Mouse (Mus musculus): ENCODE measurements at regions not wholly inside any gene's neighbourhood (a gene's known extent, or its start where the extent isn't known, plus 50 kb on each side); places are given as distances from the start of the nearest gene placed in this dataset.

DNA sequence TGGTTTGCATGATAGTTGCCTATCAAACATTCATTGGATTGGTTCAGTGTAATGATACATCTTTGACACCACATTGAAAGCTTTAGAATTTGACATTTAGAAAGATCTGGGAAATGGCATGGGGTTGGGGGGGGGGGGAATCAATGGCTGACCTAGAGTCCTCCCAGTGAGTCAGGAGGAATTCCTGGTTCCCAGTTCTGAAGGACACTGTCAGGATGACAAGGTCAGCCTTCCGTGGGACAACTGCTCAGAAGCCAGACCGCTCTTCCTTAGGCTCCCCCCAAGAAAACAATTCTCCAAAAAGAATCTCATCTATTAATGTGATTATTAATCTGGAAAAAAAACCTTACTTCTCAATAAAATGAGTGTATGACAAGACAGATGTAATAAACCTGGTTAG, 132.1 kb upstream of the Grik3 start:
- intact Hi-C loops (cut with DNase I), result no loop called here
- DNase-seq (ENCODE audit: low spot score in 2 of 2), result no peak

DNA sequence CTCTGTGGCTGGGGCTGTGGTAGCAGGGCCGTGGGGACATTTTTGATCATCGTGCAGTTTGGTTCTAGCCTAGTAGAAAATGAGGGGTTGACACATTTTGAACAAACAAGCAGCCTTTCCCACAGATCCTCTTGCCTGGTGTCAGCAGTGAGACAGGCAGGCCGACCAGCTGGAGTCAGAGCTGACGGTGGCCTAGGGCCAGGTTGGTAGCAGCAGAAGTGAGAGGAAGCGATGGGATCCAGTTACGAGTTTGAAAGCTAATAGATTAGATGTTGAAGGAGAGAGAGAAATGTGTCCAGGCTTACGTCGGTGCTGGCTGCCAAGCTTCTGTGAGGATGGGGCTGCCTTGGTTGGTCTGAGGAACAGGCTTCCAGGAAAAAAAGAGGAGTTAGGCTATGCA, 134.1 kb upstream of the Grik3 start:
- intact Hi-C loops (cut with DNase I), result no loop called here
- peak in 1 of 2 experiments; percentile 15 for DNase-seq (ENCODE audit: low spot score in 2 of 2)

GRCm38 (mm10) chr4:125354742-125355141, 135.8 kb upstream of the Grik3 start:
- DNase-seq (ENCODE audit: low spot score in 2 of 2), result no peak
- intact Hi-C loops (cut with DNase I), result no loop called here

- DNase-seq (ENCODE audit: low spot score in 2 of 2), result no peak
- intact Hi-C loops (cut with DNase I), result no loop called here
Measured at GRCm38 (mm10) chr4:125350056-125350455, 140.4 kb upstream of the Grik3 start.

DNA sequence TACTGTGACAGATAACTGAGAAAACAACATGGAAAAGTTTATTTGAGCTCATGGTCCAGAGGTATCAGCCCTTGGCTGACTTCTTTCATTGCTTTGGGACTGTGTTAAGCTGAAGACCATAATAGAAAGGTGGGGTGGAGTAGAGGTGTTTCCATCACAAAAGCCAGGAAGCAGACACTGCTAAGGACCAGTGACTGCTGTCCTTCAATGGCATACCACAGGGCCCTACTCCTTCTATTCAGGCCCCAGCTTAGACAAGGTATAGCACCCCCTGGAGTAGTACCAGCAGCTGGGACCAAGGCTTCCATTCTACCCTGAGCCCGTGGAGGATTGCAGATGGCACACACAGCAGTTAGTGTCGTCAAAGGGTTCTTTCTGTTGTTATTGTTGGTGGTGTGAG, 151.4 kb upstream of the Grik3 start:
- no peak for DNase-seq (ENCODE audit: low spot score in 2 of 2)
- intact Hi-C loops (cut with DNase I), result no loop called here

- no peak for DNase-seq (ENCODE audit: low spot score in 2 of 2)
Measured at GRCm38 (mm10) chr4:125328806-125329205, 161.7 kb upstream of the Grik3 start.

GRCm38 (mm10) chr4:125324495-125324894, 166.0 kb upstream of the Grik3 start:
- no peak for DNase-seq (ENCODE audit: low spot score in 2 of 2)
- intact Hi-C loops (cut with DNase I), result no loop called here

More at GRCm38 (mm10) chr4:125328806-125329205, 161.7 kb upstream of the Grik3 start:
- intact Hi-C loops (cut with DNase I), result no loop called here

GRCm38 (mm10) chr4:125319343-125319742, 171.2 kb upstream of the Grik3 start:
- intact Hi-C loops (cut with DNase I), result no loop called here
- DNase-seq (ENCODE audit: low spot score in 2 of 2), result no peak

GRCm38 (mm10) chr4:125318293-125318692, 172.2 kb upstream of the Grik3 start:
- intact Hi-C loops (cut with DNase I), result loop anchor here (1.0 kb wide), 1 partner anchor 79 kb away; no protein-coding TSS in a partner anchor
- peak in 1 of 2 experiments; percentile 53 for DNase-seq (ENCODE audit: low spot score in 2 of 2)

GRCm38 (mm10) chr4:125316876-125317275, 173.6 kb upstream of the Grik3 start:
- peak in 1 of 2 experiments; percentile 73 for DNase-seq (ENCODE audit: low spot score in 2 of 2)

GRCm38 (mm10) chr4:125315818-125316217, 174.7 kb upstream of the Grik3 start:
- intact Hi-C loops (cut with DNase I), result loop anchor here (2.0 kb wide), 1 partner anchor 13 kb away; no protein-coding TSS in a partner anchor
- DNase-seq (ENCODE audit: low spot score in 2 of 2), result peak; percentile 39 to 75

More at GRCm38 (mm10) chr4:125316876-125317275, 173.6 kb upstream of the Grik3 start:
- intact Hi-C loops (cut with DNase I), result loop anchor here (2.0 kb wide), 1 partner anchor 14 kb away; no protein-coding TSS in a partner anchor

DNA sequence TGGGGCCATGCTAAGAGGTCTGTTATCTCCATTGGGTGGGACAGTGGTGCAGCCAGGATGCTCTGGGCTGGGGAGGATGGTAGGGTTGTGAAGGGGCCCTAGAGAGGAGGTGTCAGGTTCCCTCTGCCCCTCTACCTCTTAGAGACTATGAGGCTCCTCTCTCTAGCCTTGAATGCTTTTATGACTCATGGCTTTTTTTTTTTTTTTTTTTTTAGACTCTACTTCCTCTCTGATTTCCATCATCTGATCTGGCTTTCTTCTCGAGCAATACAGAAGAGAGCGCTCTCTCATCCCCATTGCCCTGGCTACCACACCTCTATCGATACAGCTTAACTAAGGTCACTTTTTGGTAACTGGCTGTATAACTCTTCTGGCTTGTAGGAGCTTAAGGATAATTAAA, 176.6 kb upstream of the Grik3 start:
- intact Hi-C loops (cut with DNase I), result no loop called here
- no peak for DNase-seq (ENCODE audit: low spot score in 2 of 2)

DNA sequence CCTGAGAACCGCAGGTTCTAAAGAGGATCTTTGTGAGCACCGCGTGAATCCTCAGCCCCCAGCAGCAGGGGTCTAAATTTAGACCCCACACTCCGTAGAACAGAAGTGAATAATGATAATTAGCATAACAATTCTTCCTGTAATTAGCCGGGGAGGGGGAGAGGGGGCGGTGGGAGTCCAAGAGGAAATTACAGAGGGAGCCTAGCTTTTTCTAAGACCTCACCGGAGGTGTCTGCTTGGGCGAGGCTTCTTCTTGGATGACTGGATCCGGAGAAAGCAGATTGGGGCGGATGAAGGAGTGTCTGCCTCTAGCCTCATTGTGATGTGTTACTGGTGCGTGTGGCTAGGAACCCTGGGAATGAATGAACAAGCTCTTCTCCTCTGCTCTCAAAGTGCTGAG, 177.2 kb upstream of the Grik3 start:
- peak in 1 of 2 experiments; percentile 46 for DNase-seq (ENCODE audit: low spot score in 2 of 2)
- intact Hi-C loops (cut with DNase I), result no loop called here

- intact Hi-C loops (cut with DNase I), result loop anchor here (10.0 kb wide), 1 partner anchor 167 kb away; no protein-coding TSS in a partner anchor
- no peak for DNase-seq (ENCODE audit: low spot score in 2 of 2)
Measured at GRCm38 (mm10) chr4:125308171-125308570, 180.5 kb upstream of the Zc3h12a start.

DNA sequence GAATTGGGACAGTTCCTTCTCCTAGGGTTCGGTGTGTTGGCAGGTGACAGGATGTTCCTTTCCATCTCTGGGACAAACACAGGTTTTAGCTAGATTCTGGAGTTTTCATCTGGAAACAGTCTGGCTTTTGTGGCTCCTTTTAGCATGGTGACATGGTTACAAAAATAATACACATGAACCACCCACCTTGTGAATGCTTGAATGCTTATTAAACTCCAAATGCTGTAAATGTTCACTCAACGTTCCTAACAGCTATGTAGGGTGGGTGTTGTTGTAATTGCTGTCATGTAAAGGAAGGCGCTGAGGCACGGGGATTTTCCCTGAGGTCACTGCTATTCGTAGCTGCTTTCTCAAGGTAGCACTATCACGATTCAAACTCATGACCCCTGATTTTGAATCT, 178.1 kb upstream of the Zc3h12a start:
- DNase-seq (ENCODE audit: low spot score in 2 of 2), result peak in 1 of 2 experiments; percentile 48
- intact Hi-C loops (cut with DNase I), result loop anchor here (10.0 kb wide), 1 partner anchor 169 kb away; no protein-coding TSS in a partner anchor

DNA sequence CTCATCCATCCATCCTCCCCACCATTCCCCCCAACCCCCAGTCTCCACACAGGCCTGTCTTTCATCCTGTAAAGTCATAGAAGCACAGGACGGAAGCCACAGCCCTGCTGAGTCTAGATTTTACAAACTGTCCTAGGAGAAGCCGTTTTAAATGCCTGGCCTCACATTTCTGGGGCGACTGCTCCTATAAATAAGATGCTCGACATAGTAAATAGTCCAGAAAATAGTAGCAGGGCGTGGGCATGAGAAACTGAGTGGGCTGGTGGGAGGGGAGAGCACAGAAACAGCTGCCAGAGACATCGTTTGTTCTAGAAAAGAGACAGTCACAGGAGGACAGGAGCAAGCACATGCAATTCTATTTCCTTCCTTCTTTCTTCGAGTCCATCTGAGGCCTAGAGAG, 175.0 kb upstream of the Zc3h12a start:
- DNase-seq (ENCODE audit: low spot score in 2 of 2), result peak in 1 of 2 experiments; percentile 88
- intact Hi-C loops (cut with DNase I), result loop anchor here (1.0 to 10.0 kb wide), 3 partner anchors 14 to 172 kb away; no protein-coding TSS in a partner anchor

DNA sequence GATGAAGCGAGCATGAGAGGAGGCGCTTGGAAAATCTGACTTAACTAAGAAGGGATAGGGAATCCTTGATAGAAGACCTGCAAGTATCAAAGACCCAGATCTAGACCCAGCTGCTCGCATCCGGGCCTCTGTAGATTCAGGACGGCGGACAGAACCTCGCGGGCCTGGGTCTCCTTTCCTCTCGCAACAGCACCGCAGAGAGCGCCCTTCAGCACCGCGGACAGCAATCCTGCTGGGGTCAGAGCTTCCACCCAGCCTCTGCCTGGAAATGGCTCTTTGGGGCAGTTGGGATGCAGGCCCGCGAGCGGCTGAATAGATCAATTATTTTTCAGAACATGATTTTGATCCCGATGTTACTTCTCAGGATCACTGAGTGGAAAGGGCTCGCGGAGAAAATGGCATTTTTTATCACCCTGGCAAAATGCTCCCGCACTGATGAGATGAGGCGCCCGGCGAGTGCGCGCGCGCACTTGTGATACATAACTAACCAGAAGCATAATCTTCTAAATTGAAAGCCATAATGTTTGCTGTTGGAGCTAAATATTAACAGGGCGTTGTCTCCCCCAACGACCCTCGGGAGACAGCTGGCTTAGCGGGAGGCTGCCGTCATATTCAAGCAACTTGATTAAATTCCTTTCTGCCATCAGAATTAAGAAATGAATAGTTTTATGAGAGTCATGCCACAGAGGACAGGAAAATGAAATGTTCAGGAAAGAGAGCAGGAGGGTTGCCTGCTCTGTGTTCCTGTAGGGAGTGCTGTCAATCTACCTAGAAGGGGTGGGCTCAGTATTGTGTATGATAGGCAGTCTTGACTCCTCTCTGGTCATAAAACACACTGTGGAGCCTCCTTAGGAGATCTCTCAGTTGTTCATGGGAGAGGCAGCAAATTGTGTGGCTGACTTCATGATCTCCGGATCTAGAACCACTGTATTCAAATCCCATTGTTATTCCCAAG, 173.1 kb upstream of the Zc3h12a start:
- intact Hi-C loops (cut with DNase I), result loop anchor here (10.0 kb wide), 1 partner anchor 174 kb away; no protein-coding TSS in a partner anchor
- peak in 1 of 2 experiments; percentile 42 for DNase-seq (ENCODE audit: low spot score in 2 of 2)

DNA sequence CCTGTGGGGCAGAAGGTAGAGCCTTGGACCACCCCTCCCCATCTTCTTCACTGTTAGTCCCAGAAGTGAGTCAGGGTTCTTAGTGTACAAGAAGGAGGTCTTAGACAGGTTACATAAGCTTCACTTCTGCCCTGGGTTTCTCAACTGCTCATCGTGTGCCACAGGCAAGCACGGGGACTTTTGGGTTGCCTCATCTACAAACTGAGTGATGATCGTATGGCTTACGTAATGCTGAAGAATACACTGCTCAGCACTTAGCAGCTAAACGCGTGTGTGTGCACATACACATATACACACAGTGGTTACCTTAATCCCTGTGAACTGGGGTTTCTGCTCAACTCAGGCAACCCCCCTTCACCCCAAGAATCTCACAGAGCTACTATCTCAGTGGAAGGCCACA, 163.1 kb upstream of the Zc3h12a start:
- intact Hi-C loops (cut with DNase I), result no loop called here
- DNase-seq (ENCODE audit: low spot score in 2 of 2), result no peak

DNA sequence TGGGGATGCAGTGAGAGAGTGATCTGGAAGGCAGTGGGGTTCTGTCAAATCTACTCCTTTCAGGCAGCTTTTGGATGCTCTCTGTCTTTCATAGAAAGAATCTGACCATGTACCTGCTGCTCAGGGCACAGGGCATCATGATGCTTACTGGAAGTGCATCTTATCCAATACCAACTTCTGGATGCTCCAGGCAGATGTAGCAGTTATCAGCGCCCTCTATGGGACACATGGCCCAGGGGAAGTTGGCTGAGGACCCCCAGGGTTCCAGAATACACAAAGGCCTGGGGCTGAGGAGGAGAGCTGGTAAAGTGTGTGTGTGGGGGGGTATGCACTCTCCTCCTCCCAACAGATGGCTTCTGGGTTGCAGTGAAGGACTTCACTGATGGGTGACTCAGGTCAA, 162.1 kb upstream of the Zc3h12a start:
- no peak for DNase-seq (ENCODE audit: low spot score in 2 of 2)
- intact Hi-C loops (cut with DNase I), result no loop called here

DNA sequence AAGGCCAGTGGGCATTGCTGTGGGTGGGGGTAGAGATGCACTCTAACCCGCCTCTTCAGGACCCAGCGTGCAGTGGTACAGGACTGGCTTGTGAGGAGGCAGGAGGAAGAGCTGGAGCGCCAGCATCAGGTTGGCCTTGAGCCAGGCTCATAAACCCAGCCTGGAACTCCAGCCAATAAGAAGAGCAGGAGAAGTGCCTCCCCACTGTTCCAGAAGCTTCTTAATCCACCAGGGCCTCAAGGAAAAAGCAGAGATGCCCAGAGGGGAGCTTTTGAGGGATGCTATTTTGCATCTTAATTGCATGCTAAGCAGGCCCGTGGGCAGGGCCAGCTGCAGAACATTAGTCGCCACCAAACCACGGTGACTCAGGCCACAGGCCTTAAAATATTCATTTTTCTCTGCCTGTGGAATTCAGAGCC, 161.4 kb upstream of the Zc3h12a start:
- intact Hi-C loops (cut with DNase I), result no loop called here
- peak; percentile 24 to 84 for DNase-seq (ENCODE audit: low spot score in 2 of 2)

DNA sequence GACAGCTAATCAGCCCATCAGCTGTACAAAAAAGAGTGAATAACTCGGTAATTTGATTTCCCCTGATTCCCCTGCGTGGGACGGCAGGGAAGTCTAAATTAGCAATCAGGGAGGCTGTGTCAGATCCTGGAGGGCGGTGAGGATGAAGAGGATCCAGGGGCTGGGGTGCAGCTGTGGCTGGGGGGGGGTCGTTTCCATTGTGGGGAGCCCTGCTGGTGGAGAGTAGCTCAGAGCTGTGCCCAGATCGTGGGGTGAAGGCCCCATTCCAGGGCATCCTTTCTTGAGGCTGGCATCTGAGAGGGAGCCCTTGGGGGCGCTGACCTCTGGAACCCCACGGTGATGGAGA, 155.3 kb upstream of the Zc3h12a start:
- no peak for DNase-seq (ENCODE audit: low spot score in 2 of 2)
- intact Hi-C loops (cut with DNase I), result no loop called here
